8 mouse cellular contexts compared by ENCODE assay signal in the genomic region with DNA sequence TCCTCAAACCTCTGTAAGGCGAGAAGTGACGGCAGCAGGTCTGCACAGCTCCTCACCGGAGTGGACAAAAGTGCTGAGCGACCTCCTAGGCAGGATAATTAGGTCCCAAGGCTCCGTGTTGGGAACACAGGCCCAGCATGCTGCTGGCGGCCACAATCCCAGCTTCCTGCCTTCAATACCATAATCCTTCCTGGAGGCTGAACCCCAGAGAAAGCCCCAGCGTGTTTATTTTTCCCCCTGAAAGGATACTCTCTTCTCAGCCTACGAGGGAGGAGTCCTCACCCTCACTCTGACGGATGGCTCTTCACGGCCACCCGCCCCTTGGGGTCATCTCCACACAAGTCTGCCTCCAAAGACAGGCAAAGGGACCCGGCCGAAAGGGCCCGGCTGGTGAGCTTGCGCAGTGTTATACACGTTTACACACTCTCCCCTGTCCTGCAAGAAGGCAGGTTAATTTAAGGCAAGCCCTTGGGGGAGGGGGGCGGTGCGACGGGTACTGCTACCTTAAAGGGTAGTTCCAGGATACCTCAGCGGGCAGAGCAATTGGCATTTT.
DNase-seq lines count a peak whose midpoint lies in the region; ATAC-seq and TF ChIP-seq lines count a peak whose summit lies in the region.

No protein-coding gene starts in this region.

- H3K36me3 ChIP-seq in forebrain, embryonic 13.5 days (ENCODE audit: poor library complexity, severe bottlenecking) = peaks cover 13% of the 10 kb centered on the region; the same call in 1 of the 2 replicates
- no peaks in the 10 kb centered on the region for H3K36me3 ChIP-seq in neural tube, embryonic 13.5 days

- peak overlapping the region; percentile 77 for H3K4me2 ChIP-seq in forebrain, embryonic 13.5 days
- H3K4me2 ChIP-seq in neural tube, embryonic 13.5 days = peak overlapping the region; percentile 94

- peak; percentile 1; the same call in 1 of the 2 replicates for ATAC-seq in forebrain, embryonic 13.5 days
- peak; percentile 8; the same call in 1 of the 2 replicates for ATAC-seq in neural tube, embryonic 13.5 days (ENCODE audit: low read depth)

- peaks cover 81% of the 10 kb centered on the region for H3K4me1 ChIP-seq in forebrain, embryonic 13.5 days
- peaks cover 86% of the 10 kb centered on the region for H3K4me1 ChIP-seq in neural tube, embryonic 13.5 days (replicated peaks)

- TF ChIP-seq CTCF in left cerebral cortex, adult 2 months (IDR thresholded peaks at IDR 0.05) = no peak

- no peak for DNase-seq in left cerebral cortex, adult 2 months (ENCODE audit: extremely low spot score in 1 of 2, low spot score in 2 of 2)
- no peak for DNase-seq in left cerebral cortex, adult 9 months (ENCODE audit: low spot score in 2 of 2)
- DNase-seq in liver = peak; percentile 10
- DNase-seq in cerebellum, postnatal 4 days (ENCODE audit: low spot score in 2 of 2) = no peak
- DNase-seq in layer of hippocampus, adult 8-10 months (ENCODE audit: low spot score in 2 of 2) = no peak
- DNase-seq in thymus, postnatal 4 days = no peak

- H3K4me3 ChIP-seq in left cerebral cortex, adult 2 months = peak overlapping the region; percentile 60
- peak overlapping the region; percentile 80 for H3K4me3 ChIP-seq in forebrain, embryonic 13.5 days
- peak overlapping the region; percentile 72 for H3K4me3 ChIP-seq in neural tube, embryonic 13.5 days

- no peaks in the 10 kb centered on the region for H3K9me3 ChIP-seq in forebrain, embryonic 13.5 days (replicated peaks)
- no peaks in the 10 kb centered on the region for H3K9me3 ChIP-seq in neural tube, embryonic 13.5 days

- H3K27me3 ChIP-seq in forebrain, embryonic 13.5 days = peaks cover 12% of the 10 kb centered on the region
- 0 out of 2 replicates have a peak, but pooled peaks cover 5% of the 10 kb centered on the region for H3K27me3 ChIP-seq in neural tube, embryonic 13.5 days

- peak overlapping the region; percentile 69; the same call in 1 of the 2 replicates for H3K27ac ChIP-seq in left cerebral cortex, adult 2 months
- H3K27ac ChIP-seq in forebrain, embryonic 13.5 days = peak overlapping the region; percentile 91
- peak overlapping the region; percentile 57 for H3K27ac ChIP-seq in neural tube, embryonic 13.5 days (replicated peaks)

- whole genome bisulfite sequencing in forebrain, embryonic 13.5 days = under 1% methylated on average over 20 of the region's 20 CpGs
- 1% methylated on average over 20 of the region's 20 CpGs for WGBS in neural tube, embryonic 13.5 days

- intact Hi-C loops in left cerebral cortex, adult 2 months (cut with DNase I) = loop anchor here (5.0 to 10.0 kb wide), 3 partner anchors 47 to 509 kb away; no protein-coding TSS in a partner anchor

- peak overlapping the region; percentile 89 for H3K9ac ChIP-seq in forebrain, embryonic 13.5 days
- H3K9ac ChIP-seq in neural tube, embryonic 13.5 days = peak overlapping the region; percentile 84
